Mouse (Mus musculus) neutrophil, adult 65 days (primary cell): Measurements from ENCODE around the gene Klk1b8. TPM values are rescaled to one million over a fixed set of nuclear protein-coding genes. Genes with fewer than 3 reads are reported as not detected.

Experiments
- total RNA-seq: library from RNA; stranded (reverse); gene quantifications from 2 replicates; pipeline ENCODE4 v1.2.4, GENCODE M21; 2023

Klk1b8 gene
- total RNA-seq = not detected in 2 replicates

GRCm38 (mm10) chr7:43950364-43950763, at the start of gene Klk1b8:
TSS of gene Klk1b8 (plus strand) at chr7:43950664.

DNA sequence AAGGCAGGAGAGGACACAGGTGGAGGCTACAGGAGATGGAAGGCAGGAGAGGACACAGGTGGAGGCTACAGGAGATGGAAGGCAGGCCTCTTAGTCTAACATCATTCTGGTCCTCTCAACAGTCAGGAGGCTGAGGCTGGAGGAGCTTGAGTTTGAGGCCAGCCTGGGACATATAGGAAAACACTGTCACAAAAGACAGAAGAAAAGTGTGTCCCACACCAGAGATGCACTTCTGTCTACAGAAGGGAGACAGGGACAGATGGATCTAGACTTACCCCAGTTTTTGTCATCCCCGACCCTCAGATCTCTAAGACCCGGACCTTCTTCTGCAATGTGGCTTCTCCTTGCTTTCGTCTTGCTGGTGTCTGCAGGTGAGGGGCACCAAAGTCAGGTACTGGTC, 17.0 kb upstream of the Klk1b8 start, which contains the start of gene Klk15:
Gene Klk15 (plus strand): TSS at position 301 of the 400 bp plus-strand sequence.

GRCm38 (mm10) chr7:43966451-43966850, 16.0 kb downstream of the Klk1b8 start, which contains the start of gene Klk1b1:
TSS of gene Klk1b1 (plus strand) at chr7:43966751.

GRCm38 (mm10) chr7:43975761-43976160, 25.3 kb downstream of the Klk1b8 start, which contains the start of gene Klk1b9:
TSS of gene Klk1b9 (plus strand) at chr7:43976061.

DNA sequence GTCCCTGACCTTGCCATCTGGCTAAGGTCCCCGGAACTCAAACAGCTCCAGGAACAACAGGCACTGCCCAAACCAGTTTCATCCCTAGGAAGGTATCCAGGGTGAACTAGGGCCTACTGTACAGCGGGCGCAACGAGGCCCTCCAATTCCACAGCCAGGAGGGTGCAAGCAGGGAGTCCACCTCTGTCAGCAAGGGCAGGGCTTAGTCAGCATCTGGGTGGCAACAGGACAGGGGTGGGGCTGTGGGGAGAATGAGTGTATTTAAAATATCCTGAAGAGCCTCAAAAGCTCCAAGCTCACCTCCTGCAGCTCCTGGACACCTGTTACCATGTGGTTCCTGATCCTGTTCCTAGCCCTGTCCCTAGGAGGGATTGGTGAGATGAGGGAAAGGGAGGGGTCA, 45.1 kb downstream of the Klk1b8 start, which contains the start of gene Klk1b11:
Gene Klk1b11 (plus strand): TSS at position 301 of the 400 bp plus-strand sequence.

Other genes starting within 250 kb of the Klk1b8 start
- not detected in 2 replicates for gene Klk13, start 238.1 kb upstream of the Klk1b8 start, total RNA-seq
- not detected in 2 replicates for gene Klk12, start 181.8 kb upstream of the Klk1b8 start, total RNA-seq
- not detected in 2 replicates for gene Klk11, start 176.1 kb upstream of the Klk1b8 start, total RNA-seq
- gene Klk10, start 169.6 kb upstream of the Klk1b8 start, total RNA-seq = not detected in 2 replicates
- gene Klk9, start 158.8 kb upstream of the Klk1b8 start, total RNA-seq = not detected in 2 replicates
- 1.4 and 1.7 TPM in 2 replicates for gene Klk8, start 153.1 kb upstream of the Klk1b8 start, total RNA-seq
- gene Klk7, start 139.4 kb upstream of the Klk1b8 start, total RNA-seq = not detected in 2 replicates
- not detected in 2 replicates for gene Klk6, start 126.2 kb upstream of the Klk1b8 start, total RNA-seq
- gene Klk5, start 108.7 kb upstream of the Klk1b8 start, total RNA-seq = not detected in 2 replicates
- gene Klk4, start 69.5 kb upstream of the Klk1b8 start, total RNA-seq = not detected in 2 replicates
- not detected in 2 replicates for gene Klk15, start 16.9 kb upstream of the Klk1b8 start, total RNA-seq
- not detected in 2 replicates for gene Klk1b1, start 16.1 kb downstream of the Klk1b8 start, total RNA-seq
- gene Klk1b9, start 25.4 kb downstream of the Klk1b8 start, total RNA-seq = not detected in 2 replicates
- gene Klk1b11, start 45.2 kb downstream of the Klk1b8 start, total RNA-seq = not detected in 2 replicates
- not detected in 2 replicates for gene Klk1b26, start 61.5 kb downstream of the Klk1b8 start, total RNA-seq
- gene Klk1b27, start 101.6 kb downstream of the Klk1b8 start, total RNA-seq = not detected in 2 replicates
- not detected in 2 replicates for gene Klk1b21, start 151.7 kb downstream of the Klk1b8 start, total RNA-seq
- gene Klk1b22, start 162.0 kb downstream of the Klk1b8 start, total RNA-seq = not detected in 2 replicates
- gene Klk1b16, start 186.1 kb downstream of the Klk1b8 start, total RNA-seq = not detected in 2 replicates
- gene Klk1b24, start 237.6 kb downstream of the Klk1b8 start, total RNA-seq = not detected in 2 replicates
- not detected in 2 replicates for gene Klk1b3, start 247.5 kb downstream of the Klk1b8 start, total RNA-seq